Mouse (Mus musculus) liver, postnatal 0 days (tissue): Measurements from ENCODE around the gene Cfap161. TPM values are rescaled to one million over a fixed set of nuclear protein-coding genes. Genes with fewer than 3 reads are reported as not detected.

Source experiments
- ATAC-seq: fragments of 200-750 bp; cut with Nextera tagmentation; 2 replicates; pipeline ENCODE4 v1.8.0; 2017; ENCODE audit warnings: mild to moderate bottlenecking, moderate library complexity
- DNase-seq: peaks from one replicate; pipeline ENCODE4 v3.0.0-alpha.2; 2016
- H3K27ac ChIP-seq: fragments of 300-500 bp; sonication (generic); 2 replicates; pipeline ENCODE4 v1.5.1; 2014; ENCODE audit warnings: antibody characterized with exemption, moderate library complexity, mild to moderate bottlenecking, low read depth
- H3K27me3 ChIP-seq: fragments of 300-500 bp; sonication (generic); 2 replicates; pipeline ENCODE4 v1.6.1; 2014; ENCODE audit warnings: low read length, control low read depth, mixed read lengths; ENCODE audit not compliant: insufficient read depth
- H3K36me3 ChIP-seq: fragments of 300-500 bp; sonication (generic); replicated peaks from 2 replicates; pipeline ENCODE4 v1.6.1; 2014; ENCODE audit warnings: mild to moderate bottlenecking, control low read depth, low read length, moderate library complexity, mixed read lengths; ENCODE audit not compliant: insufficient read depth
- H3K4me1 ChIP-seq: fragments of 300-500 bp; sonication (generic); 2 replicates; pipeline ENCODE4 v1.6.1; 2014; ENCODE audit warnings: antibody characterized with exemption, mild to moderate bottlenecking, control low read depth; ENCODE audit not compliant: insufficient read depth
- H3K4me2 ChIP-seq: fragments of 300-500 bp; sonication (generic); 2 replicates; pipeline ENCODE4 v1.6.1; 2014; ENCODE audit warnings: low read depth, mild to moderate bottlenecking, low read length, moderate library complexity, mixed read lengths
- H3K4me3 ChIP-seq: fragments of 300-500 bp; sonication (generic); 2 replicates; pipeline ENCODE4 v1.5.1; 2014; ENCODE audit warnings: low read depth, low read length
- H3K9ac ChIP-seq: fragments of 300-500 bp; sonication (generic); replicated peaks from 2 replicates; pipeline ENCODE4 v1.6.1; 2014; ENCODE audit warnings: mild to moderate bottlenecking, moderate library complexity
- H3K9me3 ChIP-seq: fragments of 300-500 bp; sonication (generic); 2 replicates; pipeline ENCODE4 v1.6.1; 2016; ENCODE audit warnings: mild to moderate bottlenecking, control low read depth, low read length, mixed read lengths
- CTCF ChIP-seq: sonication (generic); IDR thresholded peaks from 2 replicates; pipeline ENCODE4 v1.5.1; 2016; ENCODE audit warnings: antibody characterized with exemption, low read depth
- EP300 ChIP-seq: IDR thresholded peaks from 2 replicates; pipeline ENCODE4 v1.6.1; 2016; ENCODE audit warnings: antibody characterized with exemption, low read depth, mild to moderate bottlenecking
- WGBS: fragments of 180-500 bp; shearing (Covaris S2); extraction: QIAGEN DNeasy Blood & Tissue Kit; methylation state at CpG from one replicate; pipeline ENCODE4 v1.1.7; 2014; ENCODE audit not compliant: insufficient replicate concordance; 5-methylcytosine and 5-hydroxymethylcytosine counted together
- polyA plus RNA-seq: library from polyadenylated mRNA; unstranded; fragments of >200 nt; fragmentation: Nextera tagmentation; extraction: Ambion mirVana; gene quantifications from 2 replicates; pipeline ENCODE4 v1.2.1, GENCODE M21; 2015

Gene Cfap161
- polyA plus RNA-seq, 1 experiment from 2014 or later, result not detected

GRCm38 (mm10) chr7:83806934-83807333, 12.3 kb upstream of the Cfap161 start:
- Histone ChIP-seq H3K9me3 (no peaks in the 10 kb centered on the region), H3K9ac (no peak overlapping the region), H3K27ac (no peak overlapping the region), H3K4me1 (peaks cover 11% of the 10 kb centered on the region), H3K36me3 (no peaks in the 10 kb centered on the region), H3K4me2 (no peak overlapping the region), H3K4me3 (no peak overlapping the region), H3K27me3 (no peaks in the 10 kb centered on the region)
- ATAC-seq (no peak), DNase-seq (no peak)
- 48% methylated on average over 6 of the region's 6 CpGs for WGBS
- TF ChIP-seq CTCF (no peak), EP300 (no peak)

GRCm38 (mm10) chr7:83803777-83804176, 9.1 kb upstream of the Cfap161 start:
- H3K4me2 ChIP-seq, result no peak overlapping the region
- TF ChIP-seq CTCF (no peak), EP300 (no peak)
- ATAC-seq (no peak), DNase-seq (no peak)
- H3K4me1 ChIP-seq, result no peaks in the 10 kb centered on the region
- H3K27ac ChIP-seq, result no peak overlapping the region
- 73% methylated on average over 4 of the region's 4 CpGs for WGBS
- no peaks in the 10 kb centered on the region for H3K36me3 ChIP-seq
- H3K9ac ChIP-seq, result no peak overlapping the region
- H3K9me3 ChIP-seq, result no peaks in the 10 kb centered on the region
- H3K27me3 ChIP-seq, result no peaks in the 10 kb centered on the region
- no peak overlapping the region for H3K4me3 ChIP-seq

GRCm38 (mm10) chr7:83802509-83802908, 7.8 kb upstream of the Cfap161 start:
- DNase-seq (no peak), ATAC-seq (no peak)
- Histone ChIP-seq H3K9ac (no peak overlapping the region), H3K4me3 (no peak overlapping the region), H3K4me2 (no peak overlapping the region), H3K4me1 (no peaks in the 10 kb centered on the region), H3K36me3 (no peaks in the 10 kb centered on the region), H3K27me3 (no peaks in the 10 kb centered on the region), H3K27ac (no peak overlapping the region), H3K9me3 (no peaks in the 10 kb centered on the region)
- WGBS, result 41% methylated on average over 7 of the region's 7 CpGs
- TF ChIP-seq CTCF, result peak; percentile 69
- no peak for TF ChIP-seq EP300

GRCm38 (mm10) chr7:83802007-83802406, 7.3 kb upstream of the Cfap161 start:
- no peaks in the 10 kb centered on the region for H3K4me1 ChIP-seq
- H3K36me3 ChIP-seq, result no peaks in the 10 kb centered on the region
- DNase-seq (no peak), ATAC-seq (no peak)
- no peaks in the 10 kb centered on the region for H3K9me3 ChIP-seq
- H3K9ac ChIP-seq, result no peak overlapping the region
- no peaks in the 10 kb centered on the region for H3K27me3 ChIP-seq
- TF ChIP-seq CTCF (no peak), EP300 (no peak)
- no peak overlapping the region for H3K4me2 ChIP-seq
- WGBS, result 50% methylated on average over 2 of the region's 2 CpGs
- no peak overlapping the region for H3K27ac ChIP-seq
- H3K4me3 ChIP-seq, result no peak overlapping the region

GRCm38 (mm10) chr7:83801483-83801875, 6.8 kb upstream of the Cfap161 start:
- TF ChIP-seq EP300 (no peak), CTCF (no peak)
- Histone ChIP-seq H3K9ac (no peak overlapping the region), H3K4me1 (no peaks in the 10 kb centered on the region), H3K36me3 (no peaks in the 10 kb centered on the region), H3K27ac (no peak overlapping the region), H3K9me3 (no peaks in the 10 kb centered on the region), H3K27me3 (no peaks in the 10 kb centered on the region), H3K4me3 (no peak overlapping the region), H3K4me2 (no peak overlapping the region)
- ATAC-seq (no peak), DNase-seq (no peak)
- WGBS, result 84% methylated on average over 6 of the region's 6 CpGs

- Histone ChIP-seq H3K9me3 (no peaks in the 10 kb centered on the region), H3K27me3 (no peaks in the 10 kb centered on the region), H3K4me3 (no peak overlapping the region), H3K27ac (no peak overlapping the region), H3K4me1 (no peaks in the 10 kb centered on the region), H3K4me2 (no peak overlapping the region), H3K9ac (no peak overlapping the region), H3K36me3 (no peaks in the 10 kb centered on the region)
- WGBS, result 75% methylated on average over 8 of the region's 8 CpGs
- TF ChIP-seq EP300 (no peak), CTCF (no peak)
- ATAC-seq (no peak), DNase-seq (no peak)
Observed at GRCm38 (mm10) chr7:83800561-83801482, 6.1 kb upstream of the Cfap161 start.
